Mouse (Mus musculus) CD4-positive, CD25-positive, alpha-beta regulatory T cell, adult 4 months (primary cell): ENCODE data around the gene Plxdc1. TPM values are rescaled to one million over a fixed set of nuclear protein-coding genes. Genes with fewer than 3 reads are reported as not detected.

Experiments used
- polyA plus RNA-seq, 2 experiments: library from polyadenylated mRNA; unstranded; fragments of 100-300 nt; shearing (Covaris generic); gene quantifications; one replicate each; pipeline ENCODE4 v1.2.1; 2017

Plxdc1 gene
- polyA plus RNA-seq, 2 experiments from 2014 or later = 1.8 to 3.7 TPM

Other genes with a start within 250 kb of the Plxdc1 start
- gene Pip4k2b, start 241.7 kb downstream of the Plxdc1 start, polyA plus RNA-seq = 1 to 10 TPM; 1.4 to 2.2 TPM
- 10 to 100 TPM; 25.2 to 33.8 TPM for gene Cwc25, start 219.9 kb downstream of the Plxdc1 start, polyA plus RNA-seq
- not detected for gene 1700001P01Rik, start 210.5 kb downstream of the Plxdc1 start, polyA plus RNA-seq
- 1,000 to 10,000 TPM in 1 of 2 experiments, 100 to 1,000 TPM in 1; 884 to 1,093 TPM for gene Rpl23, start 204.0 kb downstream of the Plxdc1 start, polyA plus RNA-seq
- gene Lasp1, start 187.4 kb downstream of the Plxdc1 start, polyA plus RNA-seq = 10 to 100 TPM; 46.4 to 49.9 TPM
- gene B230217C12Rik, start 145.7 kb downstream of the Plxdc1 start, polyA plus RNA-seq = 1 to 10 TPM; 1.4 TPM
- gene Fbxo47, start 102.3 kb downstream of the Plxdc1 start, polyA plus RNA-seq = under 1 TPM; 0.34 to 0.65 TPM
- gene Arl5c, start 9.7 kb upstream of the Plxdc1 start, polyA plus RNA-seq = 100 to 1,000 TPM in 1 of 2 experiments, 10 to 100 TPM in 1; 89.8 to 124 TPM
- gene Cacnb1, start 36.6 kb upstream of the Plxdc1 start, polyA plus RNA-seq = 1 to 10 TPM; 1.8 to 2.4 TPM
- gene Rpl19, start 40.3 kb upstream of the Plxdc1 start, polyA plus RNA-seq = 1,000 to 10,000 TPM; 3,157 to 3,173 TPM
- gene Stac2, start 67.0 kb upstream of the Plxdc1 start, polyA plus RNA-seq = not detected
- gene Fbxl20, start 164.0 kb upstream of the Plxdc1 start, polyA plus RNA-seq = 1 to 10 TPM; 7.2 TPM
- 100 to 1,000 TPM in 1 of 2 experiments, 10 to 100 TPM in 1; 97.7 to 127 TPM for gene Med1, start 206.8 kb upstream of the Plxdc1 start, polyA plus RNA-seq
- gene Cdk12, start 216.6 kb upstream of the Plxdc1 start, polyA plus RNA-seq = 10 to 100 TPM; 26.3 to 28.7 TPM